Mouse (Mus musculus) heart, embryonic 14.5 days (tissue): ENCODE results near the gene Sox14. TPM values are rescaled to one million over a fixed set of nuclear protein-coding genes. Genes with fewer than 3 reads are reported as not detected.

Source experiments
- ATAC-seq: fragments of 200-750 bp; cut with Nextera tagmentation; 2 replicates; pipeline ENCODE4 v1.8.0; 2017; ENCODE audit warnings: low read depth, moderate TSS enrichment; ENCODE audit not compliant: insufficient number of reproducible peaks, insufficient read depth, low FRiP score
- H3K27ac ChIP-seq, 2 experiments: fragments of 200-500 bp in 1 of 2; fragments of 300-500 bp in 1 of 2; sonication (generic) in 1 of 2; replicated peaks in 1 of 2; 2 replicates each; pipeline ENCODE4 v1.5.1; 2012 to 2014; ENCODE audit warnings: low read depth in 2 of 2, low read length in 2 of 2, control low read depth in 1 of 2, mild to moderate bottlenecking in 1 of 2, mixed read lengths in 1 of 2; ENCODE audit not compliant: control insufficient read depth in 1 of 2, insufficient read depth in 1 of 2
- H3K27me3 ChIP-seq: fragments of 300-500 bp; sonication (generic); 2 replicates; pipeline ENCODE4 v1.6.1; 2014; ENCODE audit warnings: mild to moderate bottlenecking, low read length, control low read depth; ENCODE audit not compliant: control insufficient read depth, insufficient read depth
- H3K36me3 ChIP-seq: fragments of 300-500 bp; sonication (generic); 2 replicates; pipeline ENCODE4 v1.6.1; 2014; ENCODE audit warnings: mild to moderate bottlenecking, control low read depth, low read length, mixed read lengths; ENCODE audit not compliant: control insufficient read depth, insufficient read depth
- H3K4me1 ChIP-seq, 2 experiments: fragments of 200-500 bp in 1 of 2; fragments of 300-500 bp in 1 of 2; sonication (generic) in 1 of 2; 2 replicates each; pipeline ENCODE4 v1.6.1; 2012 to 2014; ENCODE audit warnings: low read length in 2 of 2, control low read depth in 1 of 2, mixed read lengths in 1 of 2; ENCODE audit not compliant: control insufficient read depth in 2 of 2, insufficient read depth in 2 of 2
- H3K4me2 ChIP-seq: fragments of 300-500 bp; sonication (generic); 2 replicates; pipeline ENCODE4 v1.6.1; 2014; ENCODE audit warnings: mild to moderate bottlenecking, low read length
- H3K4me3 ChIP-seq, 2 experiments: fragments of 200-500 bp in 1 of 2; fragments of 300-500 bp in 1 of 2; sonication (generic) in 1 of 2; 2 replicates each; pipeline ENCODE4 v1.5.1; 2012 to 2014; ENCODE audit warnings: low read length in 2 of 2, mild to moderate bottlenecking in 2 of 2, control low read depth in 1 of 2, low read depth in 1 of 2, moderate library complexity in 1 of 2; ENCODE audit not compliant: control insufficient read depth in 1 of 2, insufficient read depth in 1 of 2
- H3K9ac ChIP-seq: fragments of 300-500 bp; sonication (generic); 2 replicates; pipeline ENCODE4 v1.6.1; 2014; ENCODE audit warnings: mild to moderate bottlenecking, low read length
- H3K9me3 ChIP-seq: fragments of 300-500 bp; sonication (generic); 2 replicates; pipeline ENCODE4 v1.6.1; 2016; ENCODE audit warnings: low read length, control low read depth; ENCODE audit not compliant: control insufficient read depth
- WGBS: fragments of 180-500 bp; shearing (Covaris S2); extraction: QIAGEN DNeasy Blood & Tissue Kit; methylation state at CpG from one replicate; pipeline ENCODE4 v1.1.7; 2014; 5-methylcytosine and 5-hydroxymethylcytosine counted together
- polyA plus RNA-seq: library from polyadenylated mRNA; unstranded; fragments of >200 nt; fragmentation: Nextera tagmentation; extraction: Ambion mirVana; gene quantifications from 2 replicates; pipeline ENCODE4 v1.2.1, GENCODE M21; 2014

Sox14 gene
- polyA plus RNA-seq, 1 experiment from 2014 or later, result not detected

DNA sequence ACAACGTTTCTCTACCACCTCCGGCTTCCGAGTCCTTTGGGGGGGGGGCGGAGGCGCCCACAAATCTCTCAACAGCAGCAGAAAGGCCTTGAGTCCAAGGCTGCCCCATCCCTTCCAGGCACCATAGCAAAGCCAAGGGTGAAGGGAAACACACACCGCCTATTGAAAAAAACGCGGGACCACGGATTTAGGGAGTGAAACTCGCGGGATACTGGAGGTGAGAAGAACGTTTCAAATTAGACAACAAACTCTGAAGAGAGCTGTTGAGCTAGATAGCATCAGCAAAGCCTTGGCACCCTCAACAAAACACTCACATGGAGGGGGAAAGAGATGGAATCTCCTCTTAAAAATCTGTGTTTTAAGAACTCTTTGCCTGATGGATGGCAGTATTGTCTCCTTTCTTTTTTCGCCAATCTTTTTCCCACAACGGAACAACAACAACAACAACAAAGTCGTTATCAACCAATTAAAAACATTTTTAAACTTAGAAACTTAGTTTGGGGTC lies 2.8 kb downstream of the Sox14 start:
- Histone ChIP-seq H3K9me3 (no peaks in the 10 kb centered on the region), H3K36me3 (no peaks in the 10 kb centered on the region), H3K27ac (no peak overlapping the region), H3K27me3 (peaks cover 99% of the 10 kb centered on the region), H3K4me3 (no peak overlapping the region), H3K9ac (no peak overlapping the region), H3K4me1 (peaks cover 0 to 9% of the 10 kb centered on the region in 2 experiments; a peak in 2 of 4 replicates), H3K4me2 (no peak overlapping the region)
- under 1% methylated on average over 15 of the region's 15 CpGs for WGBS
- ATAC-seq, result no peak

DNA sequence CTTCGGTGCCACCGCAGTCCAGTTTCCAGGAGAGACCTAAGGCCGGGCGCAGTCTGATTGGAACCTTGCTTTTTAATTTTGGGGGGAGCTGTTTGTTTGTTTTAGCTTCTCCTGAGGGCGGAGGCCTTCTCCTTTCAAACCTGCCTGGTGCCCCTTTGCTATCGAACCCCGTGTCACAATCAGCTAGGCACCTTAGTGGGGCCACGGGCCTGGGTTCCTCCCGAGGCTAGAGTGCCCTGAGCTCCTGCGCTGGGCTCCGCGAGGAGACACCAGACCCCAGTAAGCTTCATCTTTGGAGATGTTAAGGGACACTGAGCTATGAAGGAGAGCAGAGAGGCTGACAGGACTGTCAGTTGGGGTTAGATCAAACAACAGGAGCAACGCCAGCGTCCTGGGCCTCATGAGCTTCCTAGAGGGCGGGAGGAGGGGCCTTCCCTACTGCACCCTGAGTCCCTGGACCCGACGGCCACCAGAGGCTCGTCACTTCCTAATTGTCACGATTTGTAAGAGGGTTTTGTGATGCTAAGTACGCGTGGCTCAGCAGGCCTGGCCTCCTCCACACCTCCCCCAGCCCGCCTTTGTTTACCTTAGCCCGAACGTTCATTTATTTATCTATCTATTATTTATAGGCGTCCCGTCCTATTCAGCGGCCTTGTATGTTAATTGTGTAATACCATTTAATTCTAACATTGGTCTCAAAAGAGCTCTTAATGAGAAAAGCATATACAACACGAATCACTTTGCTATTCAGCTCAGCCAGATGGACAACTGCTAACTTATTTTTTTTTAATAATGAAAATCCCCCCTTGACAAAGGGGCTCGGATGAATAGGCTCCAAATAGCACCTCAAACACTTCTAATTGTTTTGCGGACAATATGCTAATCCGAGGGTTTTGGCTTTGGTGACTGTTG lies 3.5 kb downstream of the Sox14 start:
- ATAC-seq, result no peak
- H3K27me3 ChIP-seq, result peaks cover 99% of the 10 kb centered on the region

DNA sequence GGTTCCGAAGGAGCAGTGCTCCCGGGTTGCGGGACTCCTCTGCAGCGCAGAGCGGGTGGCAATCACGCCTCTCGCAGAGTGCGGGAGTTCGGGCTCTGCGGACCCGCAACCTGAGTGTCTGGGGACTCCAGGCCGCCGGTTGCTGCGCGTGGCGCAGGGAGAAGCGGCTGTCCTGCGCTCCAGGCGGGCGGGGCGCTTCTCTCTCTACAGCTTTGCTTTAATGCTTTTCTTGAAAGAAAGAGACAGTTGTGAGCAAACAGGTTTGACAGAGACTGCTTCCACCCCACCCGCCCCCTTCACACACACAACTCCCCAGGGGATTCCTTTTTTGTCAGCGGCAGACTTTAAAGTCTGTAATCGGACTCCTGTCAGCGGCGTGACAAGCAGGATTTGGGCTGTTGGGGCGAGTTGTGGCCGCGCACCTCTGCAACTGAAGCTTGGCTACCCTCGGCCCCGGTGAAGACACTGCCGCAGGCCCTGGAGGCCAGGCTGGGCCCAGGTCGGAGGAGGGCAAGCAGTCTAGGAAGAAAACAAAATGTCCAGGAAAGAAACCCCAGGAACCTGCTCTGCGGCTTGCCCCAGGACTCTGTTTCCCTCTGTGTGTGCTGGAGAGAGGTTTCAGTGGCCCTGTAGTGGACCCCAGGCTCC lies 4.3 kb downstream of the Sox14 start:
- under 1% methylated on average over 34 of the region's 34 CpGs for WGBS
- ATAC-seq, result no peak
- H3K4me2 ChIP-seq, result peak overlapping the region; percentile 18; the same call in 1 of the 2 replicates

More for the DNA sequence above, 3.5 kb downstream of the Sox14 start:
- 3% methylated on average over 31 of the region's 31 CpGs for WGBS
- H3K27ac ChIP-seq, result no peak overlapping the region
- no peak overlapping the region for H3K4me3 ChIP-seq
- no peaks in the 10 kb centered on the region for H3K36me3 ChIP-seq
- peaks cover 0 to 9% of the 10 kb centered on the region in 2 experiments; a peak in 2 of 4 replicates for H3K4me1 ChIP-seq
- no peak overlapping the region for H3K9ac ChIP-seq
- no peak overlapping the region for H3K4me2 ChIP-seq
- H3K9me3 ChIP-seq, result no peaks in the 10 kb centered on the region

DNA sequence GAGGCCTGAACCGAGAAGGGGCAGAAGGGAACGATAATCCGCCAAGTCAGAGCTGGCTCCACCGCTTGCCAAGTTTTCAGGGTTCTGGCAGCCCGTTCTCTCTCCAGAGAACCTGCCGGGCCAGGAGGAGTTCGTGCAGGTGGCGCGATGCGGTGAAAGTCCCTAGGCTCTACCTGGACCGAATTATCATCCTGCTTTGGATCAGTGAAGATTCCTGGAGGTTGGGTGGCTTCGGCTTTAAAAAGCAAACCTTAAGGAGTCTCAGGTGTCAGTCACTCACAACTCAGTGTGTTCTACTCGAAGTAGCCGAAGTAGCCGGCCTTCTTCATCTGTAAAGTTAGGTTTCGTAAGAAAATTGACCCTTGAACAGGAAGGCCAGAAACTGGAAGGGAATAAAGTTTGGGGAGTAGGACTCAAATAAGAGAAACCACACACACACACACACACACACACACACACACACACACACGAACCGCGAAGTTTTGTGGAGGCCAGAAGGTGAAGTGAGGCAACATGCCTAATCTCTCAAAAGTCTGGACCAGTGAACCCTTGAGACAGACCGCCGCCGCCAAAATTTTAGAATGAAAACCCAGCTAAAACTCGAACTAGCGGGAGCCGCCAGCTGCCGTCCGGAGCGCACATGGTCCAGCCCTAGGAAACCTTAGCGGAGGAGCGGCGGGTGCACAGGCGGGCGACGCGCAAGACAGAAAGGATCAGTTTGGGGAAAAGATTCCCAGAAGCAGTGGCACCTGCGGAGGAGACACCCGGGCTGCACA lies 5.0 kb downstream of the Sox14 start:
- H3K4me2 ChIP-seq, result peak overlapping the region; percentile 18; the same call in 1 of the 2 replicates
- H3K36me3 ChIP-seq, result no peaks in the 10 kb centered on the region
- H3K4me1 ChIP-seq, result peaks cover 0 to 6% of the 10 kb centered on the region in 2 experiments; a peak in 2 of 4 replicates
- no peaks in the 10 kb centered on the region for H3K9me3 ChIP-seq
- WGBS, result 3% methylated on average over 37 of the region's 37 CpGs
- no peak overlapping the region for H3K9ac ChIP-seq
- H3K27ac ChIP-seq, result no peak overlapping the region
- peaks cover 99% of the 10 kb centered on the region for H3K27me3 ChIP-seq
- H3K4me3 ChIP-seq, result peak overlapping the region in 1 of 2 experiments; percentile 9; a peak in 1 of 4 replicates
- no peak for ATAC-seq

More for the DNA sequence above, 4.3 kb downstream of the Sox14 start:
- H3K27ac ChIP-seq, result no peak overlapping the region
- H3K36me3 ChIP-seq, result no peaks in the 10 kb centered on the region
- no peak overlapping the region for H3K9ac ChIP-seq
- H3K9me3 ChIP-seq, result no peaks in the 10 kb centered on the region
- H3K4me3 ChIP-seq, result peak overlapping the region in 1 of 2 experiments; percentile 9; a peak in 1 of 4 replicates
- H3K4me1 ChIP-seq, result peaks cover 0 to 9% of the 10 kb centered on the region in 2 experiments; a peak in 2 of 4 replicates
- peaks cover 99% of the 10 kb centered on the region for H3K27me3 ChIP-seq

DNA sequence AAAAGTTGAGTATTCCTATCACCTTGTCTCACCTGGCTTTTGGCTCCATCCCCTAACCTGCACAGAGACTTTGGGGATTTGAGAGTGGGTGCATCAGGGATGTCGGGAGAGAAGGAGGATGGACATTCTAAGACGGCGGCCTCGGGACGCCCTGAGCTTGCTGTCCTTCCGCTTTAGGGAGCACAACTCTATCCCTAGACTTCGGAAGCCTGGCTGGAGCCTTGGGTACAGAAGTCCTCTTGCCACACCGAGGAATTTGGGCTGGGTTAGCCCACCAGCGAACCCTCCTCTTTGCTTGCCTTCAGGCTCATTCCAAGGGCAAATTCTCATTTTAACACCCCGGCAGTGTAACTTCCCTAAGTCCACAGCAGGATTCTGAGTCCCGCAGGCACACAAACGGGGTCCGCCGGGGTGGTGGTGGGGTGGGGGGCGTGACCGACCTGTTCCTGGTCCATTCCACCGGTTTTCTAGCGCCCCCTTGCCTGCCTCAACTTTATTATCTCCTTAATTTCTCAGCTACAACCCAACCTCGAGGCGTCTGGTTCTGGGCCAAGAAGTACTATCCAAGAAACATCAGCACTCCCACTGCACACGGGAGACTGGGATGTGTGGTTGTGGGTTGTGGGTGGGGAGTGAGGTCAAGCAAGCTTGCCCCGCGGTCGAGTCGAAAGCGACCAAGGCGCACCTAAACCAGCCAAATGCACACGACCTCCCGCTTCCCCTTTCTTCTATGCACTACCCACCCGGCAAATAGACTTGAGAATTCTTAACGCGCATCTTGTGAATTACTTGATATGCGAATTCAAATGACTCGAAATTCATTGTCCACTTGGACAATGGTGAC lies 5.8 kb downstream of the Sox14 start:
- H3K4me3 ChIP-seq, result no peak overlapping the region
- no peaks in the 10 kb centered on the region for H3K36me3 ChIP-seq
- no peak overlapping the region for H3K9ac ChIP-seq
- no peak overlapping the region for H3K27ac ChIP-seq
- WGBS, result 1% methylated on average over 34 of the region's 34 CpGs
- H3K27me3 ChIP-seq, result peaks cover 99% of the 10 kb centered on the region
- peaks cover 0 to 5% of the 10 kb centered on the region in 2 experiments; a peak in 2 of 4 replicates for H3K4me1 ChIP-seq
- no peaks in the 10 kb centered on the region for H3K9me3 ChIP-seq
- H3K4me2 ChIP-seq, result no peak overlapping the region
- ATAC-seq, result no peak

DNA sequence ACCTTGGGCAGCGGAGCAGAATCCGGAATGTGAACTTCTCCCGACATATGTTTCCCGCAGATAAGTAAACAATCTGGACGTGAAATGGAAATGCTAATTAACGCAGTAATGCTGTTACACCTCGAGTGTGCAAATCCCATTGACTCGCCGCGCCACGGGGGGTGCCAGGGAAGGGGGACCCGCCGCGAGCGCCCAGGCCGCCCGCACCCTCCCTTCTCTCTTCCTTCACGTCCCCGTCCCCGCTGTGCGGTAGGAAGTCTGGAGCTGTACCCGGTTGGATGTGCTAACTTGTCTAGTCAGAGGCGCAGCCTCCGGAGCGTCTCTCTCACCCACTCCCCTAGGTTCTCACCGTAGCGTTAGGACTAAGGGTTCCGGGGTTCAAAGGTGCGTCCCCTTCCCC lies 6.7 kb downstream of the Sox14 start:
- Histone ChIP-seq H3K36me3 (no peaks in the 10 kb centered on the region), H3K9ac (no peak overlapping the region), H3K9me3 (no peaks in the 10 kb centered on the region), H3K4me2 (peak overlapping the region; percentile 53), H3K27me3 (peaks cover 99% of the 10 kb centered on the region), H3K27ac (no peak overlapping the region), H3K4me3 (peak overlapping the region in 1 of 2 experiments; percentile 31; a peak in 2 of 4 replicates), H3K4me1 (peaks cover 0 to 5% of the 10 kb centered on the region in 2 experiments; a peak in 2 of 4 replicates)
- WGBS, result 2% methylated on average over 29 of the region's 29 CpGs
- ATAC-seq, result no peak
